Mouse (Mus musculus): Measurements from ENCODE around the gene Mylk3.

- TF ChIP-seq CTCF (IDR thresholded peaks at IDR 0.05; ENCODE audit: low read depth): no peak
- TF ChIP-seq EP300 (IDR thresholded peaks at IDR 0.05; ENCODE audit: low read depth): no peak
These were observed 63.1 kb downstream of the Mylk3 start for GRCm38 (mm10) chr8:85323084-85323483.
